Mouse (Mus musculus): ENCODE measurements at regions not wholly inside any gene's neighbourhood (a gene's known extent, or its start where the extent isn't known, plus 50 kb on each side); places are given as distances from the start of the nearest gene placed in this dataset.

DNA sequence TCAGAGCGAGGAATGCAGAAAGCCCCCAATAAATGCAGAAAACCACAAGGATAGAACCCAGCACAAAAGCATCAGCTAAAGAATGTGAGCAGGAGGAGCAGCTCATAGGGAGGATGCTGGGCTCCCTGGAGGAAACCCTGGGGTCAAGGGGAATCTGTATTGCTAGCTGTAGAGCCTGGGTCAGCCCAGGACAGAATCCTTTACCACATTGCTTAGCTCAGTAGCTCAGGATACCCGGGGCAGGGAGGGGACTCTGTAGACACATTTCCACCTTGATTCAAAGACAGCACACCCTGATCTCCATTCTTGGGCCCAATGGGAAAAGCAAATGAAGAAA is 187.7 kb downstream of the Bcl2l11 start:
- WGBS: 92% methylated on average over 2 of the region's 2 CpGs
- H3K27ac ChIP-seq (ENCODE audit: control insufficient read depth, insufficient read depth, low read length): no peak overlapping the region

DNA sequence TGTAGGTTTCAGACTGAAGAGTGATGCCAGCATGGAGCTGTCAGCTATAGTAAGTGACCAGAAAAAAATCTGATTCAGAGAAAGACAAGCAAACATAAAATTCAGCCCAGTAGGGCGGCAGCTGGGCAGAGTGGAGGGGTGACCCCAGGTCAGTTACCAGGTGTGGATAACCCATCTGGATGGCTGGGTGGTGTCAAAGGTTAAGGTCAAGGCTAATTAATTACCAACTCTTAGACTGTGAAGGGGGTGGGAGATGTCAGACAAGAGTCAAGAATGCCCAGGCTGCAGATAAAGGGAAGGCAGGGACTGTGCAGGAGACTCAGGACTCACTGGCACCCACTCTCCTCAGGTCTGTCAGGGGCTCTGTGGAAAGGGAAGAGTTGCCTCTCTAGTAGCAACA is 188.1 kb downstream of the Bcl2l11 start:
- Histone ChIP-seq H3K36me3 (ENCODE audit: control insufficient read depth, insufficient read depth, low read length) (no peaks in the 10 kb centered on the region), H3K4me3 (ENCODE audit: control insufficient read depth, insufficient read depth, low read length) (no peak overlapping the region), H3K4me1 (replicated peaks; ENCODE audit: control insufficient read depth, insufficient read depth, low read length) (peaks cover 16% of the 10 kb centered on the region), H3K27ac (ENCODE audit: control insufficient read depth, insufficient read depth, low read length) (no peak overlapping the region), H3K27me3 (ENCODE audit: control insufficient read depth, insufficient read depth, low read length) (no peaks in the 10 kb centered on the region)
- no peak for DNase-seq
- TF ChIP-seq CTCF (IDR thresholded peaks at IDR 0.05; ENCODE audit: borderline replicate concordance, control insufficient read depth, extremely low read depth, insufficient read depth, low read length, poor library complexity): no peak
- TF ChIP-seq POLR2A (IDR thresholded peaks at IDR 0.05; ENCODE audit: control insufficient read depth, extremely low read depth, insufficient read depth, low read length, poor library complexity): no peak
- WGBS: 91% methylated on average over 1 of the region's 1 CpGs

More for the DNA sequence above, 187.7 kb downstream of the Bcl2l11 start:
- Histone ChIP-seq H3K36me3 (ENCODE audit: control insufficient read depth, insufficient read depth, low read length) (no peaks in the 10 kb centered on the region), H3K4me1 (replicated peaks; ENCODE audit: control insufficient read depth, insufficient read depth, low read length) (peaks cover 13% of the 10 kb centered on the region), H3K4me3 (ENCODE audit: control insufficient read depth, insufficient read depth, low read length) (no peak overlapping the region), H3K27me3 (ENCODE audit: control insufficient read depth, insufficient read depth, low read length) (no peaks in the 10 kb centered on the region)
- TF ChIP-seq POLR2A (IDR thresholded peaks at IDR 0.05; ENCODE audit: control insufficient read depth, extremely low read depth, insufficient read depth, low read length, poor library complexity): no peak
- TF ChIP-seq CTCF (IDR thresholded peaks at IDR 0.05; ENCODE audit: borderline replicate concordance, control insufficient read depth, extremely low read depth, insufficient read depth, low read length, poor library complexity): no peak
- DNase-seq: no peak

DNA sequence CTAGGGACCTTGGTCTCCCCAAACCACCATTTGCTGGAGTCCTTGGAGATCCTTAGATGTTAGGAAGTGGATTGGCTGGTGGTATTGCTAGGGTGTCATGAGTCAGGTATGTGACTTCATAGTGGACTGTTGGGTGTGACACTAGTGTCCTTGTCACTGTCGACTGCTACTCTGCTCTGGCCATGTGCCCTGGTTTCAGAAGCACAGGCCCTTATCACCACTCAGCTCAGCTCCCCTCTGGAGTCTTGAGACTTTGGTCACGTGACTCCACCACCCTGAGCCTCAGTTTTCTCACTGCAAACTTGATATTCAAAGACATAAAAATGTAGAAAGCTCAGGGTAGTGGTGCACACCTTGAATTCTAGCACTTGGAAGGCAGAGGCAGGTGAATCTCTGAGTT is 190.7 kb downstream of the Bcl2l11 start:
- Histone ChIP-seq H3K36me3 (ENCODE audit: control insufficient read depth, insufficient read depth, low read length) (no peaks in the 10 kb centered on the region), H3K27me3 (ENCODE audit: control insufficient read depth, insufficient read depth, low read length) (no peaks in the 10 kb centered on the region), H3K4me3 (ENCODE audit: control insufficient read depth, insufficient read depth, low read length) (no peak overlapping the region), H3K4me1 (replicated peaks; ENCODE audit: control insufficient read depth, insufficient read depth, low read length) (peaks cover 22% of the 10 kb centered on the region), H3K27ac (ENCODE audit: control insufficient read depth, insufficient read depth, low read length) (no peak overlapping the region)
- TF ChIP-seq POLR2A (IDR thresholded peaks at IDR 0.05; ENCODE audit: control insufficient read depth, extremely low read depth, insufficient read depth, low read length, poor library complexity): no peak
- TF ChIP-seq CTCF (IDR thresholded peaks at IDR 0.05; ENCODE audit: borderline replicate concordance, control insufficient read depth, extremely low read depth, insufficient read depth, low read length, poor library complexity): no peak
- 92% methylated on average over 2 of the region's 2 CpGs for WGBS
- no peak for DNase-seq

DNA sequence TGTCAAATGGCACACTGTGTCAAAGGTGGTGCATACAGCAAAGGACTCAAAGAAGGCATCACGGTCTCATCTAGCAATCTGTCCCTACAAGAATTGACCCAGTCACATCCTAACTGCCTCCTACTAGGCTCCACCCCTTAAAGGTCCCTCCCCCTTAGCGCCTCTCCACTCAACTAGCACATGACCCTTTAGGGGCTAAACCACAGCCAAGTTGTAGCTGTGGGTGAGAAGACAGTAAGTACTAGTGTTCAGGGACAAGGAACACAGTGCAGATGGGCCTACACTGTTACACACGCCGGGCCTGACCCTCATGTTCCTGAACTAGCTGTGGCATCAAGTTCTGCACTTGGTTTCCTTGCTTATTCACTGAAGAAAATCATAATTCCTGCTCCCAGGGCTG is 192.4 kb downstream of the Bcl2l11 start:
- Histone ChIP-seq H3K4me3 (ENCODE audit: control insufficient read depth, insufficient read depth, low read length) (no peak overlapping the region), H3K27ac (ENCODE audit: control insufficient read depth, insufficient read depth, low read length) (no peak overlapping the region), H3K4me1 (replicated peaks; ENCODE audit: control insufficient read depth, insufficient read depth, low read length) (peaks cover 14% of the 10 kb centered on the region), H3K27me3 (ENCODE audit: control insufficient read depth, insufficient read depth, low read length) (no peaks in the 10 kb centered on the region), H3K36me3 (ENCODE audit: control insufficient read depth, insufficient read depth, low read length) (no peaks in the 10 kb centered on the region)
- TF ChIP-seq CTCF (IDR thresholded peaks at IDR 0.05; ENCODE audit: borderline replicate concordance, control insufficient read depth, extremely low read depth, insufficient read depth, low read length, poor library complexity): no peak
- 67% methylated on average over 4 of the region's 4 CpGs for WGBS
- DNase-seq: no peak

DNA sequence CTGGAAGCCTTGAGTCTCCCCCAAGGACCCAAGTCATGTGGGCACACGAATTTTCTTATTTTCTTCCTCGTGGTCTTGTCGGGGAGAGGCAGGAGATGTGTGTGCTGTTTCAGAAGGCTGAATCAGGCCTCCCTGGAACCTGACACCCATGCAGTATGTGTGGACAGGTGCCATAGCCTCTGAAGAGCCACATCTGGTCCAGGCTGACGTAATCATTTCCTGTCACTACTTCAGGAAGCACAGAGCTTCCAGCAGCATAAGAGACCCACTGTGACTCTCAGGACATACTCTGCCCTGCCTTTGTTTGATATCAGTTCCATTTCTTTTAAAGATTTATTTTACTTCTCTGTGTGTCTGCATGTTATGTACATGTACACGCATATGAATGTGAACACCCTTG is 193.1 kb downstream of the Bcl2l11 start:
- no peaks in the 10 kb centered on the region for H3K27me3 ChIP-seq (ENCODE audit: control insufficient read depth, insufficient read depth, low read length)
- H3K4me1 ChIP-seq (replicated peaks; ENCODE audit: control insufficient read depth, insufficient read depth, low read length): peaks cover 14% of the 10 kb centered on the region
- TF ChIP-seq POLR2A (IDR thresholded peaks at IDR 0.05; ENCODE audit: control insufficient read depth, extremely low read depth, insufficient read depth, low read length, poor library complexity) (no peak), CTCF (IDR thresholded peaks at IDR 0.05; ENCODE audit: borderline replicate concordance, control insufficient read depth, extremely low read depth, insufficient read depth, low read length, poor library complexity) (no peak)
- 9% methylated on average over 5 of the region's 5 CpGs for WGBS
- no peak overlapping the region for H3K27ac ChIP-seq (ENCODE audit: control insufficient read depth, insufficient read depth, low read length)
- DNase-seq: peak; percentile 39
- no peaks in the 10 kb centered on the region for H3K36me3 ChIP-seq (ENCODE audit: control insufficient read depth, insufficient read depth, low read length)
- H3K4me3 ChIP-seq (ENCODE audit: control insufficient read depth, insufficient read depth, low read length): no peak overlapping the region

DNA sequence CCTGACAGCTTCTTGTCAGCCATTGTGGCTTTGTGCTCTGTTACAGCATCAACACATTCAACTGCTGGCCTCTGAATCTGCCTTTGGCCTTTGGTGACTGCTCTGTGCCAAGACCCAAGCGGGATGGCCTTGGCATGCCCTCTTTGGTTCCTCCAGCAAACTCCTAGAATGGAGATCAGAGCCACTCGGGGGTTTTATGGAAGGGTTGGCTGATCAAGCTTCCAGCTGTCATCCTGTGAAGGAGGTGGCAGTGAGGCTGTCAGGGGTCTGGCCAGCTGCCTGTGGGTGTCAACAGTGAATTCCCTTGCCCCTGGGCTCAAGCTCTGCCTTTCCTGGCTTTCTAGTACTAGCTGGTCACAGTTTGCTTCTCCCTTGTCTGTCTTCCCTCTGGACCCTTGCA is 195.6 kb downstream of the Bcl2l11 start:
- WGBS: 89% methylated on average over 2 of the region's 2 CpGs
- Histone ChIP-seq H3K36me3 (ENCODE audit: control insufficient read depth, insufficient read depth, low read length) (no peaks in the 10 kb centered on the region), H3K4me3 (ENCODE audit: control insufficient read depth, insufficient read depth, low read length) (no peak overlapping the region), H3K4me1 (replicated peaks; ENCODE audit: control insufficient read depth, insufficient read depth, low read length) (peaks cover 25% of the 10 kb centered on the region), H3K27ac (ENCODE audit: control insufficient read depth, insufficient read depth, low read length) (no peak overlapping the region), H3K27me3 (ENCODE audit: control insufficient read depth, insufficient read depth, low read length) (no peaks in the 10 kb centered on the region)
- no peak for DNase-seq
- TF ChIP-seq POLR2A (IDR thresholded peaks at IDR 0.05; ENCODE audit: control insufficient read depth, extremely low read depth, insufficient read depth, low read length, poor library complexity) (no peak), CTCF (IDR thresholded peaks at IDR 0.05; ENCODE audit: borderline replicate concordance, control insufficient read depth, extremely low read depth, insufficient read depth, low read length, poor library complexity) (no peak)

DNA sequence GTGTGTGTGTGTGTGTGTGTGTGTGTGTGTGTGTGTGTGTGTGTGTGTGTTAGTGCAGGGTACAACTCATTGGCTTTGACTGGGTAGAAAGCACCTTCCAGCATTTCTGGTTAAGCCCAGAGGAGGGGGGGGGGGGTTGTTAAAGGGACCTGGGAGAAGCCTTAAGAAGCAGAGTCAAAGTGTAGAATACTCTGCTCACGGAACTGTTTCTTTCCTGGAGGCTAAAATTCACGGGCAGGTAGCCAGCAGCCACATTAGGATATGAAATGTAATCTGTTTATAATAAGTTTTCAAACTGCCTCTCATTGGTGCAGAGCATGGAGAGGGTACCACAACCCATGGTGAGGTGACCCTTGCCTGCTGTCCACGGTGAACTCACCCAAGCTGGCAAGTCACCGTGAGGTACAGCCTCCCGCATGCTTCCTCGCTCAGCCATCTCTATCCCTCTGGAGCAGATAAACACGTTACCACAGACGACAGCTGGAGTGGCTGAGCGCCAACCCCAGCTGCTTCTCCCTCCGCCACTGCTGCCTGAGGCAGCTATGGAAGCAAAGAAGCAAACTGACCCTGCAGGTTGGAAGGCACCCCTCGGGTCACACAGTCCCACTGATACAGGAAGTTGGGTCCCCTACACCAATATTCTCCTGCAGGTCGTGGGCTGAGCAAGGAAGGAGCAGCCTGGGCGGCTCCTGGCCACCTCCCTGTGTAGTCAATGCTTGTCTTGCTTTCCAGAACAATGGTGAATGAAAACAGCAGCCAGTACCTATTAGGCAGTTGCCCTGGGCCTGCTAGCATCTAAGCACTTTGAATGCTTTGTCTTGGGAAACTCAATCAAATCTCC is 198.6 kb downstream of the Bcl2l11 start:
- no peak for DNase-seq
- Histone ChIP-seq H3K27ac (ENCODE audit: control insufficient read depth, insufficient read depth, low read length) (no peak overlapping the region), H3K36me3 (ENCODE audit: control insufficient read depth, insufficient read depth, low read length) (no peaks in the 10 kb centered on the region), H3K27me3 (ENCODE audit: control insufficient read depth, insufficient read depth, low read length) (no peaks in the 10 kb centered on the region), H3K4me1 (replicated peaks; ENCODE audit: control insufficient read depth, insufficient read depth, low read length) (peaks cover 14% of the 10 kb centered on the region), H3K4me3 (ENCODE audit: control insufficient read depth, insufficient read depth, low read length) (no peak overlapping the region)
- WGBS: 33% methylated on average over 13 of the region's 13 CpGs
- TF ChIP-seq POLR2A (IDR thresholded peaks at IDR 0.05; ENCODE audit: control insufficient read depth, extremely low read depth, insufficient read depth, low read length, poor library complexity) (no peak), CTCF (IDR thresholded peaks at IDR 0.05; ENCODE audit: borderline replicate concordance, control insufficient read depth, extremely low read depth, insufficient read depth, low read length, poor library complexity) (0 out of 2 replicates have a peak, but pooled peaks have one; percentile 14)
